Mouse (Mus musculus) CH12.LX (cell line): Measurements from ENCODE around the gene Tex29.

ENCODE experiments used
- CTCF ChIP-seq, 2 experiments: IDR thresholded peaks in 1 of 2; conservative IDR thresholded peaks in 1 of 2; 2 replicates each; pipeline ENCODE4 v1.5.1; 2011 to 2012; ENCODE audit warnings: low read depth in 2 of 2, low read length in 2 of 2, improper control_type of control experiment in 1 of 2, inconsistent platforms in 1 of 2, mild to moderate bottlenecking in 1 of 2, moderate library complexity in 1 of 2
- EP300 ChIP-seq: IDR thresholded peaks from 2 replicates; pipeline ENCODE4 v1.6.1; 2011; ENCODE audit warnings: low read length, improper control_type of control experiment
- USF1 ChIP-seq: IDR thresholded peaks from 2 replicates; pipeline ENCODE4 v1.6.1; 2014; ENCODE audit warnings: low read depth, mild to moderate bottlenecking, inconsistent platforms, low read length, improper control_type of control experiment

DNA sequence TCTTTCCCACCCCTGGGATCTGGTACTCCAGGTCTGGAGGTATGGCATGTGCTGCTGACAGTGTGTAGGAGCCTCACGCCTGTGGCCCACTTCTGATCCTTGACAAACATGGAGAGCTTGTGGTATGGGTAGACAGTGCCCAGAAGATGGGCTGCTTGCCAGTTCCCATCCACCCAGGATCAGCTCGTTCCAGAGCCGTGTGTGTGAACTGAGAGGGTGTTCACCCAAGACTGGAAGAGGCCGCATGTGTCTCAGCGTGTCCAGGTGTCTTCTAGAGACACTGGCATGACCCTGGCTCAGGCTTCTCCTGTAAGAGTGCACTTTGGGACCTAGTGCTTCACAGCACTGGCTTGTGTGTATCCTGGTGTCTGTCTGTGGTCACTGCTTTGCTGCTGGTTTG lies 29.8 kb upstream of the Tex29 start:
- TF ChIP-seq CTCF (conservative IDR thresholded peaks at IDR 0.05 in 1 of 2, IDR thresholded peaks at IDR 0.05 in 1 of 2; ENCODE audit: low read depth in 2 of 2, low read length in 2 of 2) (no peak), USF1 (no peak), EP300 (no peak)
